Mouse (Mus musculus): ENCODE measurements at regions not wholly inside any gene's neighbourhood (a gene's known extent, or its start where the extent isn't known, plus 50 kb on each side); places are given as distances from the start of the nearest gene placed in this dataset.

DNA sequence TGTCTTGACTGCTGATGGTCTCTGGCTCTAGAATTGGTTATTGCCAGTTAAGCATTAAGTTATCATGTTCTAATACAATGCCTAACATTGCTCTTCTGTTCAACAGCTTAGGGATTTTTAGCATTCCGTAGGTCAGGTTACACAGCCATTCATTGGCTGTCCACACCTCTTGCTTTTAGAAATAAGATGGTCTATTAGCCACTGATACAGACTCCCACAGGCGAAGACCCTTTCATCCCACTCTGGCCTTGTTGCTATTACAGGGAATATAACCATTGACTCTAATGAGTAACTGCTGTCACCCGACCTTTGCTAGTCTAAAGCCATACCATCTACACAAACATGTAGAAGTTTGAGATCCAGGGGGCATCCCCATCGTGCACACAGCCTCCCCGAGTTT, 191.6 kb downstream of the Papss1 start:
- Histone ChIP-seq H3K36me3 (ENCODE audit: control insufficient read depth, insufficient read depth) (no peaks in the 10 kb centered on the region), H3K4me3 (no peak overlapping the region), H3K79me2 (ENCODE audit: control insufficient read depth, insufficient read depth) (no peaks in the 10 kb centered on the region), H3K4me2 (ENCODE audit: low read depth) (no peak overlapping the region), H3K27me3 (ENCODE audit: control insufficient read depth, insufficient read depth, insufficient read length) (no peaks in the 10 kb centered on the region), H3ac (ENCODE audit: control insufficient read depth, insufficient read length) (no peak overlapping the region)
- TF ChIP-seq MYOG (IDR thresholded peaks at IDR 0.05; ENCODE audit: control insufficient read depth in 1 of 3, insufficient read depth in 1 of 3, insufficient read length in 2 of 3, low read depth in 2 of 3) (no peak), POLR2AphosphoS2 (IDR thresholded peaks at IDR 0.05; ENCODE audit: insufficient read length, low read depth) (no peak), TCF12 (IDR thresholded peaks at IDR 0.05; ENCODE audit: insufficient read depth, poor library complexity, severe bottlenecking) (no peak), MYOD1 (IDR thresholded peaks at IDR 0.05; ENCODE audit: control insufficient read depth in 1 of 3, insufficient read length in 2 of 3, low read depth in 2 of 3) (no peak), TCF3 (IDR thresholded peaks at IDR 0.05; ENCODE audit: insufficient read length, low read depth) (no peak), CEBPB (IDR thresholded peaks at IDR 0.05; ENCODE audit: insufficient read depth, poor library complexity, severe bottlenecking) (no peak), MAX (IDR thresholded peaks at IDR 0.05; ENCODE audit: low read depth) (no peak), POLR2A (IDR thresholded peaks at IDR 0.05; ENCODE audit: insufficient read length, low read depth) (no peak), USF1 (IDR thresholded peaks at IDR 0.05; ENCODE audit: low read depth) (no peak), E2F4 (IDR thresholded peaks at IDR 0.05; ENCODE audit: insufficient read depth) (no peak), SRF (IDR thresholded peaks at IDR 0.05; ENCODE audit: control insufficient read depth, insufficient read length, low read depth) (no peak), REST (IDR thresholded peaks at IDR 0.05; ENCODE audit: insufficient read depth, insufficient read length) (no peak)

DNA sequence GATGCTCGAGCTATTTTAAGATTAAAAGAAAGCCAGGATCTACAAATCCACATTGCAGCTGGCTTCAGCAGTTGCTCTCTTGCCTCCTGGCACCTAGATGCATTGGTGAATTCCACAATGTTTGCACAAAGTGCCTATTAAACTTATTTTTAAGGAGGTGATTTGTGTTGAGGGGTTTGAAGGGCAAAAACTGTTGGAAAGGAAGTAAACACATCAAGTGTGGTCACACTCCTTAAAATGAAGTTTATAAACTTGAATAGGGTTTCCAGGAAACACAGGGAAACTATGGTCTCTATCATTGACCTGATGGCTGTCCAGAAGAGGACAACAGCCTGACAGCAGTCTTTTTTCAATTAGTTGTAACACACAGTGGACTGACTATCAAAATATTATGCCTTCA, 205.4 kb downstream of the Papss1 start:
- no peak overlapping the region for H3K4me2 ChIP-seq (ENCODE audit: low read depth)

DNA sequence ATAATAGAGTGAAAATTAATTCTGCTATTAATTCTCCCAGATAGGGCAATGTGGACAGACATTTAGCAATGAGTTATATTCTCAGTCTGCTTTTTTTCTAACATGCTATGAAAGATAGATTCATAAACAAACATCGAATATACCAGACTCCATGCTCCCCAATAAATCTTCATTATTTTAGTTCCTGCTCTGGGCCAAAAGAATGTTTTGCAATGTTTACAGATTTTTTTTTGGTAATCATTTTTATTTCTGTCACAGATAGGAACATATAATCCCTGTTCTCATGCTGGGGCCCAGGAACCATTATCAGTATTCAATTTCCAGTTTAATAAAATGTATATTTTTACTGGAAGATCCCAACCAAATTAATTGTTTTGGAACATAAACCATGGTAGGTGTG, 205.9 kb downstream of the Papss1 start:
- TF ChIP-seq E2F4 (IDR thresholded peaks at IDR 0.05; ENCODE audit: insufficient read depth), result no peak
- no peak for TF ChIP-seq USF1 (IDR thresholded peaks at IDR 0.05; ENCODE audit: low read depth)
- TF ChIP-seq POLR2A (IDR thresholded peaks at IDR 0.05; ENCODE audit: insufficient read length, low read depth), result no peak
- no peak for TF ChIP-seq MYOD1 (IDR thresholded peaks at IDR 0.05; ENCODE audit: control insufficient read depth in 1 of 3, insufficient read length in 2 of 3, low read depth in 2 of 3)
- no peak for TF ChIP-seq CEBPB (IDR thresholded peaks at IDR 0.05; ENCODE audit: insufficient read depth, poor library complexity, severe bottlenecking)
- TF ChIP-seq SRF (IDR thresholded peaks at IDR 0.05; ENCODE audit: control insufficient read depth, insufficient read length, low read depth), result no peak
- no peak for TF ChIP-seq POLR2AphosphoS2 (IDR thresholded peaks at IDR 0.05; ENCODE audit: insufficient read length, low read depth)
- TF ChIP-seq TCF3 (IDR thresholded peaks at IDR 0.05; ENCODE audit: insufficient read length, low read depth), result no peak
- H3K4me3 ChIP-seq, result no peak overlapping the region
- H3K4me2 ChIP-seq (ENCODE audit: low read depth), result no peak overlapping the region
- no peak overlapping the region for H3ac ChIP-seq (ENCODE audit: control insufficient read depth, insufficient read length)
- H3K79me2 ChIP-seq (ENCODE audit: control insufficient read depth, insufficient read depth), result no peaks in the 10 kb centered on the region
- no peaks in the 10 kb centered on the region for H3K36me3 ChIP-seq (ENCODE audit: control insufficient read depth, insufficient read depth)
- no peaks in the 10 kb centered on the region for H3K27me3 ChIP-seq (ENCODE audit: control insufficient read depth, insufficient read depth, insufficient read length)

More for the DNA sequence above, 205.4 kb downstream of the Papss1 start:
- Histone ChIP-seq H3K27me3 (ENCODE audit: control insufficient read depth, insufficient read depth, insufficient read length) (no peaks in the 10 kb centered on the region), H3K36me3 (ENCODE audit: control insufficient read depth, insufficient read depth) (no peaks in the 10 kb centered on the region), H3K79me2 (ENCODE audit: control insufficient read depth, insufficient read depth) (no peaks in the 10 kb centered on the region), H3K4me3 (no peak overlapping the region), H3ac (ENCODE audit: control insufficient read depth, insufficient read length) (no peak overlapping the region)
- no peak for TF ChIP-seq MYOG (IDR thresholded peaks at IDR 0.05; ENCODE audit: control insufficient read depth in 1 of 3, insufficient read depth in 1 of 3, insufficient read length in 2 of 3, low read depth in 2 of 3)
- TF ChIP-seq MAX (IDR thresholded peaks at IDR 0.05; ENCODE audit: low read depth), result no peak
- TF ChIP-seq TCF12 (IDR thresholded peaks at IDR 0.05; ENCODE audit: insufficient read depth, poor library complexity, severe bottlenecking), result no peak
- no peak for TF ChIP-seq E2F4 (IDR thresholded peaks at IDR 0.05; ENCODE audit: insufficient read depth)
- no peak for TF ChIP-seq TCF3 (IDR thresholded peaks at IDR 0.05; ENCODE audit: insufficient read length, low read depth)
- TF ChIP-seq POLR2AphosphoS2 (IDR thresholded peaks at IDR 0.05; ENCODE audit: insufficient read length, low read depth), result no peak
- TF ChIP-seq REST (IDR thresholded peaks at IDR 0.05; ENCODE audit: insufficient read depth, insufficient read length), result no peak
- no peak for TF ChIP-seq MYOD1 (IDR thresholded peaks at IDR 0.05; ENCODE audit: control insufficient read depth in 1 of 3, insufficient read length in 2 of 3, low read depth in 2 of 3)
- TF ChIP-seq SRF (IDR thresholded peaks at IDR 0.05; ENCODE audit: control insufficient read depth, insufficient read length, low read depth), result no peak
- no peak for TF ChIP-seq CEBPB (IDR thresholded peaks at IDR 0.05; ENCODE audit: insufficient read depth, poor library complexity, severe bottlenecking)
- TF ChIP-seq POLR2A (IDR thresholded peaks at IDR 0.05; ENCODE audit: insufficient read length, low read depth), result no peak
- no peak for TF ChIP-seq USF1 (IDR thresholded peaks at IDR 0.05; ENCODE audit: low read depth)

DNA sequence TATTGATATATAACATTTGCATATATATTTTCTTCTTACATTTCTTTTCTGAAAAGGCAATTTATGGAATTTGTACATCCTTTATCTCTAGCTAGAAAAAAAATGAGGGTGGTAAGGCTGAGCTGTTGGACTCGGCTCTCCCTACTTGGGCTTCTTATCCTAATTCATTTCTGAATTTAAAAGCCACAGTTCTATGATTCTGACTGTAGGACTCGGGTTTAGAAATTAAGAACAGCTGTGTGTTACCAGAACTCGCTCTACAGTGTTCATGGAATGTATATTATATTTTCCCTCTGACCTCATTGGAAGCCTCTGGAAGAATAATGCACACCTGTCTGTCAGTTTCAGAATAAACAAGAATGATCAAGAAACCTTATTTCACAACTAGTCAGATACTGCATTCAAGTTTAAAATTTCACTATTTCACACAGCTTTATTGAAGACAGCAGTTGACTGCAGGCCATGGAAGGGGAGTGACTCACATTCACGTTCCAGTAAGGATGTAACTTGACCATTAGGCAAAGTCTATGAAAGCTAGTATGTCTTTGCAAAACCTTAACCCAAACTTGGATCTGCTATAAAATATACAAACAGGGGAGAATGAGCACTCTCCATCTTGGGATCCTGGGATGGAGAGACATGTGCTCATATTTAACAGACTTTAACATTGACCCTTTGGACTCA, 207.4 kb downstream of the Papss1 start:
- no peak for TF ChIP-seq MAX (IDR thresholded peaks at IDR 0.05; ENCODE audit: low read depth)
- TF ChIP-seq USF1 (IDR thresholded peaks at IDR 0.05; ENCODE audit: low read depth), result no peak
- Histone ChIP-seq H3K36me3 (ENCODE audit: control insufficient read depth, insufficient read depth) (no peaks in the 10 kb centered on the region), H3K4me3 (no peak overlapping the region), H3ac (ENCODE audit: control insufficient read depth, insufficient read length) (no peak overlapping the region), H3K79me2 (ENCODE audit: control insufficient read depth, insufficient read depth) (no peaks in the 10 kb centered on the region), H3K4me2 (ENCODE audit: low read depth) (peak overlapping the region; percentile 14), H3K27me3 (ENCODE audit: control insufficient read depth, insufficient read depth, insufficient read length) (no peaks in the 10 kb centered on the region)

DNA sequence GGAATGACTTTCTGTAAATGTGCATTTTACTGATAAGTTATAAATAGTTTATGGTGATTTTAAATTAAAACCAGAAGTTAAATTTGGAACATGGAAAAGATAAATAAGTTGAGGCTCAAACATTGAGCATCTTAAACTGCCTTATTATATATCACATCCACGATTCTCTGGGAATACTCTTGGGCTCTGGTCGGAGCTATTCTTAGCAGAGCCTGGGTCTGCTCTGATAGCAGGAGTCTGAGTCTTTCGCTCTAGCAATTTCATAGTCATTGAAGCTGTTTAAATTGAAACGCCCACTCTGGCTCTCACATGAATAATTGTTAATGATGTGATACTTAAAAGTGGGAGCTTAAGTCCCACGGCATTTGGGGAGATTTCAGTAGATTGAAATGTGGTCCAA, 208.0 kb downstream of the Papss1 start:
- no peak for TF ChIP-seq CEBPB (IDR thresholded peaks at IDR 0.05; ENCODE audit: insufficient read depth, poor library complexity, severe bottlenecking)
- TF ChIP-seq MYOG (IDR thresholded peaks at IDR 0.05; ENCODE audit: control insufficient read depth in 1 of 3, insufficient read depth in 1 of 3, insufficient read length in 2 of 3, low read depth in 2 of 3), result no peak
- no peak for TF ChIP-seq POLR2AphosphoS2 (IDR thresholded peaks at IDR 0.05; ENCODE audit: insufficient read length, low read depth)
- TF ChIP-seq MYOD1 (IDR thresholded peaks at IDR 0.05; ENCODE audit: control insufficient read depth in 1 of 3, insufficient read length in 2 of 3, low read depth in 2 of 3), result no peak
- no peak for TF ChIP-seq MAX (IDR thresholded peaks at IDR 0.05; ENCODE audit: low read depth)
- TF ChIP-seq SRF (IDR thresholded peaks at IDR 0.05; ENCODE audit: control insufficient read depth, insufficient read length, low read depth), result no peak
- no peak for TF ChIP-seq USF1 (IDR thresholded peaks at IDR 0.05; ENCODE audit: low read depth)
- Histone ChIP-seq H3K79me2 (ENCODE audit: control insufficient read depth, insufficient read depth) (no peaks in the 10 kb centered on the region), H3K4me3 (no peak overlapping the region), H3K4me2 (ENCODE audit: low read depth) (peak overlapping the region; percentile 14), H3K36me3 (ENCODE audit: control insufficient read depth, insufficient read depth) (no peaks in the 10 kb centered on the region), H3K27me3 (ENCODE audit: control insufficient read depth, insufficient read depth, insufficient read length) (no peaks in the 10 kb centered on the region), H3ac (ENCODE audit: control insufficient read depth, insufficient read length) (no peak overlapping the region)
